Mouse (Mus musculus): Measurements from ENCODE around the gene Cphx2. TPM values are rescaled to one million over a fixed set of nuclear protein-coding genes. Genes with fewer than 3 reads are reported as not detected.

Cphx2 gene
- total RNA-seq (2023), result not detected

DNA sequence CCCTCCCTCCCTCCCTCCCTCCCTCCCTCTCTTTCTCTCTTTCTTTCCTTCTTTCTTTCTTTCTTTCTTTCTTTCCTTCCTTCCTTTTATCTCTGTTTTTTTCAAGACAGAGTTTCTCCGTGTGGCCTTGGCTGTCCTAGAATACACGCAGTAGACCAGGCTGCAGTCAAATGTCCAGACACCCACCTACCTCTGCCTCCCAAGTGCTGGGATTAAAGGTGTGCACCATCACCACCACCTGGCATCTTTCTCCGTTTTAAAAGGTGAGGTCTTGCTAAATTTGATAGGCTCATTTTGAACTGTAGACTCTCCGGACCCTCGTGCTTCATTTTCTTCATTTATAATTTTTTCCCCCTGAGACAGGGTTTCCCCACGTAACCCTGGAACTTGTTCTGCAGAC is at the start of gene Cphx2:
Gene Cphx2 (plus strand): TSS at position 301 of the 400 bp plus-strand sequence.

DNA sequence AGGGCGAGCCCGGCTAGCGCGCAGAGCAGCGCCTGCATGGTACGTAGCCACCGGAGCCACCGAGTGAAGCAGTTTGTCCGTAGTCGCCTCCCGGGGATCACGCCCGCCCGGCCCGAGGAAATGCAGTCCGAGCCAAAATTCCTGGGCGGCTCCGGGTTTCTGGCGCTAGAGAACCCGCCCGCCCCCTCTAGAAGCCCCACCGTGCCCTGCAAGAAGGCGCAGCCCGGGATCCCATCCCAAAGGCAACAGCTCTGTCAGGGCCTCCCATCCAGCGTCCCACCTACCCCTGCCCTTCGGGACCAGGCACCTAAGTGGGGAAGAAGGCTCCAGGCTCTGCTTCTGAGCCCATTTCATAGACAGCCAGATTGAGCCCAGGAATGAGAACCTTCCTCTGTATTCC is 38.7 kb upstream of the Cphx2 start, which contains the start of gene Gm9780:
Gene Gm9780 (minus strand): TSS at position 101 of the 400 bp plus-strand sequence.

DNA sequence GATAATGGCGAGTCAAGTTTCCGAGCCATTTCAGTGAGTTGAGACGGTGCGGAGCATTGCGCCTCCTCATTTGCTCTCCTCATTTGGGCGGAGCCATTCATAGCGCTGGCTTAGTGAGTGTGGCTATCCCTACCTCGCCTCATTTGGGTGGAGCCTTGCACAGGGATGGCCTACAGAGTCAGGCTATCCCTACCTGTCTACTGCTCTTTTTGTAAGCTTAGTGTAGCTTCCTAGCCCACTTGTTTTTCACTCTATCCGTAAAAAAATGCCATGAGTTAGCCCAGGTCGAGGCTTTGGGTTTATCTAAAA is 14.0 kb upstream of the Cphx2 start, which contains the start of gene Tmem254c:
Gene Tmem254c (minus strand): TSS at position 31 of the 309 bp plus-strand sequence.

DNA sequence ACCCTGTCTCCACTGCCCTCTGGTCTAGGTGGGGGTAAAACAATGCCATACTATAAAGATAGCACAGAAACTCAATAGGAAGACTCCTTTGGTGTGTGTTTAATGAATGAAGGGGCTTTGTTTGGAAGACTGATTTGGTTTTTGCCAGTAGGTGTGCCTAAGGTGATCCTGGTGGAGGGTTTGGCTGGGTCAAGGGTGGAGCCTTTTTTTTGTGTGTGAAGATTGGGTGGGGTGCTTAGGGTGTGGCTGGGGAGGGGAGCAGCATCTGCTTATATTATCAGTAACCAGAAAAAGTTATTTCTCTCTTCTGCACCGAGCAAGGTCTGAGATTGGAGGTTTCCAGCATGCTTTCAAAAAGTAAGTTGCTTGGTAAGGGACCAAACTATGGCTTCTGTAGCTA is 681 bp downstream of the Cphx2 start, which contains the start of gene Cphx3:
Gene Cphx3 (plus strand): TSS at position 301 of the 400 bp plus-strand sequence.

DNA sequence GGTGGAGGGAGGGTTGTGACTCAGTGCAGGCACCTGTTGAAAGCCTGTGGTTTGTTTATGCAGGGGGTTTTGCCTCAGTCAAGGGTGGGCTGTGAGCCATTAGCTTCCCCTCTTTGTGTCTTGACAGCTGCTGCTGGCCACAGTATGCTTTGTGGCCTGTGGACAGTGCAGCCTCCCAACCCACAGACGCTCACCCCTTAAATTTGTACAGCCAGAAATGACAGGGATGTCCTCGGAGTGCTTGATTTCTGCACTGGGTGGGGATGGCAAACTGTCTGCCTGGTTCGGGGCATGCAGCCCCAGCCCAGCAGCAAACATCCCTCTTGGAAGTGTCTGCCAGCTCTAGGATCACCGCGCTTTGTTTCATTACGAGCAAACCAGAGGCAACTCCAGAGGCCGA is 36.8 kb downstream of the Cphx2 start, which contains the start of gene Duxbl2:
Gene Duxbl2 (plus strand): TSS at position 200 of the 400 bp plus-strand sequence.

Other genes starting within 250 kb of the Cphx2 start
- 76.8 TPM for gene Anxa11, start 239.4 kb upstream of the Cphx2 start, total RNA-seq (2023)
- not detected for gene Plac9a, start 178.4 kb upstream of the Cphx2 start, total RNA-seq (2023)
- 7.0 TPM for gene Tmem254a, start 153.8 kb upstream of the Cphx2 start, total RNA-seq (2023)
- gene Cphx1, start 143.2 kb upstream of the Cphx2 start, total RNA-seq (2023), result not detected
- gene Duxbl1, start 102.9 kb upstream of the Cphx2 start, total RNA-seq (2023), result 0.50 TPM
- not detected for gene Gm9780, start 38.8 kb upstream of the Cphx2 start, total RNA-seq (2023)
- gene Tmem254c, start 14.2 kb upstream of the Cphx2 start, total RNA-seq (2023), result 21.1 TPM
- not detected for gene Cphx3, start 781 bp downstream of the Cphx2 start, total RNA-seq (2023)
- not detected for gene Duxbl2, start 36.8 kb downstream of the Cphx2 start, total RNA-seq (2023)
- gene Plac9b, start 101.0 kb downstream of the Cphx2 start, total RNA-seq (2023), result not detected
- 3.8 TPM for gene Tmem254b, start 125.5 kb downstream of the Cphx2 start, total RNA-seq (2023)
- gene Duxbl3, start 176.4 kb downstream of the Cphx2 start, total RNA-seq (2023), result not detected

Data from CD4-positive naive resting alpha-beta T cell, adult 76 days (primary cell).